Comparison of ENCODE assay signal across 19 mouse cellular contexts in genomic region chr10:110749510-110750305, GRCm38 (mm10). TPM values are rescaled to one million over a fixed set of nuclear protein-coding genes. Genes with fewer than 3 reads are reported as not detected.
DNase-seq lines count a peak whose midpoint lies in the region; ATAC-seq and TF ChIP-seq lines count a peak whose summit lies in the region.
"Had no signal": no experiment of that assay in that cellular context is flagged by ENCODE, and none has a peak within 500 bp of the region (broad histone marks: within the 10 kb centered on the region; RNA-seq: fewer than 3 reads in every experiment).

No protein-coding gene starts in this region.

- H3K27ac ChIP-seq in gastrocnemius, adult 2 months: no peak overlapping the region
- H3K27ac ChIP-seq in lung, postnatal 0 days (ENCODE audit: low read length): peak overlapping the region; percentile 26; the same call in 1 of the 2 replicates
- no peak overlapping the region for H3K27ac ChIP-seq in forebrain, embryonic 10.5 days
- H3K27ac ChIP-seq: embryonic facial prominence, embryonic 12.5 days; forebrain, embryonic 12.5 days; heart, embryonic 10.5 days; hindbrain, embryonic 10.5 days; hindbrain, embryonic 14.5 days had no signal

- no peak for TF ChIP-seq EP300 in lung, postnatal 0 days (IDR thresholded peaks at IDR 0.05)

- WGBS in lung, postnatal 0 days: 66% methylated on average over 9 of the region's 9 CpGs
- 67% methylated on average over 9 of the region's 9 CpGs for WGBS in lung, adult 2 months
- WGBS in forebrain, embryonic 10.5 days: 94% methylated on average over 9 of the region's 9 CpGs

- DNase-seq in gastrocnemius, adult 2 months: peak; percentile 34
- DNase-seq in gastrocnemius, adult 18-20 months (ENCODE audit: low spot score): no peak
- DNase-seq in lung, postnatal 0 days (ENCODE audit: low spot score): peak; percentile 56
- DNase-seq in lung, adult 2 months: no peak
- DNase-seq in 3134 (ENCODE audit: extremely low read depth, insufficient read length, low spot score) (peak; percentile 40), R1 (ENCODE audit: low read depth, low spot score) (peak; percentile 56)
- no peak for DNase-seq in forebrain, embryonic 10.5 days (ENCODE audit: extremely low spot score, low spot score)
- DNase-seq: adrenal gland, postnatal 10 days; cerebellum, adult 11 months; cerebellum, adult 8-10 months; cerebellum, postnatal 14 days; gastrocnemius, postnatal 25 days had no signal

- TF ChIP-seq CTCF in gastrocnemius, adult 2 months (IDR thresholded peaks at IDR 0.05): no peak
- TF ChIP-seq CTCF in lung, postnatal 0 days (IDR thresholded peaks at IDR 0.05): no peak
- no peak for TF ChIP-seq CTCF in lung, adult 2 months (IDR thresholded peaks at IDR 0.05; ENCODE audit: insufficient read depth, low read length)

- no peaks in the 10 kb centered on the region for H3K27me3 ChIP-seq in lung, postnatal 0 days (replicated peaks; ENCODE audit: insufficient read depth, low read length)
- no peaks in the 10 kb centered on the region for H3K27me3 ChIP-seq in forebrain, embryonic 10.5 days (ENCODE audit: poor library complexity, severe bottlenecking)
- H3K27me3 ChIP-seq: embryonic facial prominence, embryonic 12.5 days; forebrain, embryonic 12.5 days had no signal

- H3K4me1 ChIP-seq in lung, postnatal 0 days (ENCODE audit: insufficient read depth, low read depth, low read length): no peaks in the 10 kb centered on the region; the same call in 1 of the 2 replicates
- H3K4me1 ChIP-seq in lung, adult 2 months (ENCODE audit: control insufficient read depth, insufficient read depth, low read length): peaks cover 4% of the 10 kb centered on the region; the same call in 1 of the 2 replicates
- H3K4me1 ChIP-seq in forebrain, embryonic 10.5 days: peaks cover 17% of the 10 kb centered on the region

- no peak overlapping the region for H3K4me3 ChIP-seq in gastrocnemius, adult 2 months
- H3K4me3 ChIP-seq in lung, postnatal 0 days (ENCODE audit: low read depth, low read length): no peak overlapping the region
- H3K4me3 ChIP-seq in lung, adult 2 months (replicated peaks; ENCODE audit: extremely low read depth, low read depth, low read length): no peak overlapping the region
- H3K4me3 ChIP-seq in forebrain, embryonic 10.5 days: no peak overlapping the region
- H3K4me3 ChIP-seq: embryonic facial prominence, embryonic 12.5 days; forebrain, embryonic 12.5 days; heart, embryonic 10.5 days; hindbrain, embryonic 10.5 days had no signal

- H3K36me3 ChIP-seq in lung, postnatal 0 days (ENCODE audit: insufficient read depth, low read length): no peaks in the 10 kb centered on the region; the same call in 1 of the 2 replicates
- peaks cover 78% of the 10 kb centered on the region for H3K36me3 ChIP-seq in forebrain, embryonic 10.5 days (replicated peaks)

- no peak overlapping the region for H3K4me2 ChIP-seq in lung, postnatal 0 days (replicated peaks; ENCODE audit: low read depth, low read length)
- H3K4me2 ChIP-seq: embryonic facial prominence, embryonic 12.5 days; forebrain, embryonic 12.5 days; hindbrain, embryonic 14.5 days had no signal

- ATAC-seq in lung, postnatal 0 days: peak; percentile 45
- ATAC-seq: forebrain, embryonic 16.5 days; intestine, postnatal 0 days had no signal

- H3K9ac ChIP-seq in lung, postnatal 0 days (replicated peaks; ENCODE audit: low read depth): no peak overlapping the region
- H3K9ac ChIP-seq: embryonic facial prominence, embryonic 12.5 days; forebrain, embryonic 12.5 days; hindbrain, embryonic 14.5 days had no signal

- intact Hi-C loops in gastrocnemius, adult 2 months (cut with DNase I): no loop called here

- no peaks in the 10 kb centered on the region for H3K9me3 ChIP-seq in lung, postnatal 0 days (ENCODE audit: low read length)
- H3K9me3 ChIP-seq in forebrain, embryonic 10.5 days: peaks cover 2% of the 10 kb centered on the region; the same call in 1 of the 2 replicates
- H3K9me3 ChIP-seq: embryonic facial prominence, embryonic 12.5 days; forebrain, embryonic 12.5 days; heart, embryonic 10.5 days; hindbrain, embryonic 10.5 days had no signal

- no peak for TF ChIP-seq POLR2A in lung, adult 2 months (IDR thresholded peaks at IDR 0.05; ENCODE audit: borderline replicate concordance, extremely low read depth, low read depth, low read length)

RNA-seq across cellular contexts. Expression of gene E2f7, which starts 4.5 kb away (rescaled TPM):
- total RNA-seq in gastrocnemius, adult 2 months (2021): under 1 TPM; 0.43 to 0.73 TPM
- 1 to 10 TPM in 1 of 2 experiments, under 1 TPM in 1; 0.27 to 1.0 TPM for total RNA-seq in gastrocnemius, adult 18-20 months (2021)
- 4.8 and 5.0 TPM in 2 replicates for polyA plus RNA-seq in lung, postnatal 0 days (2015; fragmentation: Nextera tagmentation; extraction: Ambion mirVana)
- polyA plus RNA-seq in lung, adult 2 months (2012; rRNA removed): 0.40 TPM in 2 replicates
- 43.8 and 45.2 TPM in 2 replicates for polyA plus RNA-seq in forebrain, embryonic 10.5 days (2016; fragmentation: Nextera tagmentation; extraction: Ambion mirVana)

Comparison
In these comparisons a context has a peak if more than half of its experiments do, and no peak if none do; other contexts are left out.
1. DNase-seq: peak in gastrocnemius, adult 2 months (single experiment), lung, postnatal 0 days (single experiment), 3134 (single experiment) and R1 (single experiment); none in gastrocnemius, adult 18-20 months (single experiment), lung, adult 2 months (single experiment) and forebrain, embryonic 10.5 days (single experiment).